Mouse (Mus musculus) heart, embryonic 11.5 days (tissue): ENCODE results near the gene Usp29. TPM values are rescaled to one million over a fixed set of nuclear protein-coding genes. Genes with fewer than 3 reads are reported as not detected.
A peak's percentile ranks its signal among the peaks of the same experiment; 100 is the strongest.

Source experiments
- ATAC-seq: fragments of 200-750 bp; cut with Nextera tagmentation; replicated peaks from 2 replicates; pipeline ENCODE4 v1.8.0; 2017; ENCODE audit warnings: moderate library complexity; ENCODE audit not compliant: insufficient number of reproducible peaks, low FRiP score, low TSS enrichment
- H3K27ac ChIP-seq: fragments of 300-500 bp; sonication (generic); 2 replicates; pipeline ENCODE4 v1.5.1; 2014; ENCODE audit warnings: mild to moderate bottlenecking, low read depth, low read length
- H3K27me3 ChIP-seq: fragments of 300-500 bp; sonication (generic); 2 replicates; pipeline ENCODE4 v1.6.1; 2014; ENCODE audit warnings: mild to moderate bottlenecking, low read length, mixed read lengths; ENCODE audit not compliant: control insufficient read depth, insufficient read depth
- H3K36me3 ChIP-seq: fragments of 300-500 bp; sonication (generic); 2 replicates; pipeline ENCODE4 v1.6.1; 2014; ENCODE audit warnings: mild to moderate bottlenecking, low read length, moderate library complexity, mixed read lengths; ENCODE audit not compliant: control insufficient read depth, insufficient read depth
- H3K4me1 ChIP-seq: fragments of 300-500 bp; sonication (generic); 2 replicates; pipeline ENCODE4 v1.6.1; 2014; ENCODE audit warnings: low read length; ENCODE audit not compliant: control insufficient read depth, insufficient read depth
- H3K4me2 ChIP-seq: fragments of 300-500 bp; sonication (generic); 2 replicates; pipeline ENCODE4 v1.6.1; 2014; ENCODE audit warnings: mild to moderate bottlenecking, moderate library complexity
- H3K4me3 ChIP-seq: fragments of 300-500 bp; sonication (generic); 2 replicates; pipeline ENCODE4 v1.5.1; 2014; ENCODE audit warnings: low read depth, low read length
- H3K9ac ChIP-seq: fragments of 300-500 bp; sonication (generic); 2 replicates; pipeline ENCODE4 v1.6.1; 2014; ENCODE audit warnings: mild to moderate bottlenecking, low read depth, low read length, moderate library complexity
- H3K9me3 ChIP-seq: fragments of 300-500 bp; sonication (generic); replicated peaks from 2 replicates; pipeline ENCODE4 v1.6.1; 2016; ENCODE audit warnings: low read length; ENCODE audit not compliant: control insufficient read depth
- WGBS: fragments of 180-500 bp; shearing (Covaris S2); extraction: QIAGEN DNeasy Blood & Tissue Kit; methylation state at CpG from one replicate; pipeline ENCODE4 v1.1.7; 2014; ENCODE audit not compliant: insufficient replicate concordance; 5-methylcytosine and 5-hydroxymethylcytosine counted together
- polyA plus RNA-seq: library from polyadenylated mRNA; unstranded; fragments of >200 nt; fragmentation: Nextera tagmentation; extraction: Ambion mirVana; gene quantifications from 2 replicates; pipeline ENCODE4 v1.2.1, GENCODE M21; 2014

The Usp29 gene
- polyA plus RNA-seq, 1 experiment from 2014 or later, result 15.5 TPM

DNA sequence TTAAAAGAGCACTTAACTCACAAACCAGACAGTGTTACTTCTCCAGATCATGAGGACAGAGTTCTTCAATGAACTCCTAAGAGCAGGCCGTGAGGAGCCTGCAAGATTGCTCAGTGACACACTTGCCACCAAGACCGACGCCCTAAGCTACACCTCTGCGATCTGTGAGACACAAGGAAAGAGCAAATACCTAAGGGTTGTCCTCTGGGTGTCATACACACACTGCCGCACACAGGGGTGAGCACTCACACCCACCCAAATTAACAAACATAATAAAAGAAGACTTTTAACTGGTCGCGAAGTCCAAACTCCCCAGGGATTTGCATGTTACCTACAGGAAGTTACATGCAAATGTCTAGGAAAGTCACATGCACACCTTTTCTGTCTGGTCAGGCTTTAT lies 170.3 kb downstream of the Usp29 start:
- no peaks in the 10 kb centered on the region for H3K4me1 ChIP-seq
- H3K36me3 ChIP-seq, result no peaks in the 10 kb centered on the region
- ATAC-seq, result no peak
- no peak overlapping the region for H3K27ac ChIP-seq
- no peak overlapping the region for H3K4me3 ChIP-seq
- WGBS, result 91% methylated on average over 7 of the region's 7 CpGs
- H3K9ac ChIP-seq, result no peak overlapping the region
- H3K9me3 ChIP-seq, result no peaks in the 10 kb centered on the region
- no peaks in the 10 kb centered on the region for H3K27me3 ChIP-seq
- no peak overlapping the region for H3K4me2 ChIP-seq

GRCm38 (mm10) chr7:6903489-6903888 lies 173.1 kb downstream of the Usp29 start:
- Histone ChIP-seq H3K27ac (no peak overlapping the region), H3K36me3 (no peaks in the 10 kb centered on the region), H3K9ac (no peak overlapping the region), H3K4me1 (no peaks in the 10 kb centered on the region), H3K4me3 (no peak overlapping the region), H3K9me3 (no peaks in the 10 kb centered on the region), H3K4me2 (no peak overlapping the region), H3K27me3 (no peaks in the 10 kb centered on the region)
- no peak for ATAC-seq
- WGBS, result 76% methylated on average over 8 of the region's 8 CpGs

DNA sequence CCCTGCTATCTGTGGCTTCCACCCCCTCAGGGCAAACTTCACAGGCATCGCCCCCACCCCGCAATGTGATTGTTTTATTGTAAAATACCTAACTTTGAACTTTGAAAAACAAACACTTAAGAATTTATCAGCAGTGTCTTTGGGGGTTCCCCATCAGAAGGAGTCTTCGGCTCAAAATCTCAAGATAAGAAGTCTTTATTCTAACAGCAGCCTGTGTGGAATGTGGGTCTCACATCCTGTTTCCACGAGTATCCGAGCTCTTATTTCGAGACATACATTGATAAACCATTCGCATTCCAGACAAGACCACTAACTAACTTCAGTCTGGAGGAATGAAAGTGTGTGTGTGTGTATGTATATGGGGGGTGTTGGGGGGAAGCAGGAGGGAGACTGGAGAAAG lies 180.1 kb downstream of the Usp29 start:
- no peaks in the 10 kb centered on the region for H3K27me3 ChIP-seq
- H3K4me1 ChIP-seq, result peaks cover 27% of the 10 kb centered on the region
- H3K4me3 ChIP-seq, result no peak overlapping the region
- H3K36me3 ChIP-seq, result no peaks in the 10 kb centered on the region
- 5% methylated on average over 7 of the region's 7 CpGs for WGBS
- H3K9ac ChIP-seq, result no peak overlapping the region
- no peaks in the 10 kb centered on the region for H3K9me3 ChIP-seq
- peak overlapping the region; percentile 12; the same call in 1 of the 2 replicates for H3K4me2 ChIP-seq
- peak overlapping the region; percentile 82 for H3K27ac ChIP-seq
- no peak for ATAC-seq

- Histone ChIP-seq H3K9ac (no peak overlapping the region), H3K36me3 (no peaks in the 10 kb centered on the region), H3K4me1 (peaks cover 30% of the 10 kb centered on the region), H3K9me3 (no peaks in the 10 kb centered on the region), H3K27me3 (no peaks in the 10 kb centered on the region), H3K4me3 (no peak overlapping the region), H3K27ac (peak overlapping the region; percentile 82), H3K4me2 (no peak overlapping the region)
- ATAC-seq, result 0 out of 2 replicates have a peak, but pooled peaks have one; percentile 11
- WGBS, result 48% methylated on average over 5 of the region's 5 CpGs
These were observed 181.4 kb downstream of the Usp29 start for GRCm38 (mm10) chr7:6911731-6912130.

DNA sequence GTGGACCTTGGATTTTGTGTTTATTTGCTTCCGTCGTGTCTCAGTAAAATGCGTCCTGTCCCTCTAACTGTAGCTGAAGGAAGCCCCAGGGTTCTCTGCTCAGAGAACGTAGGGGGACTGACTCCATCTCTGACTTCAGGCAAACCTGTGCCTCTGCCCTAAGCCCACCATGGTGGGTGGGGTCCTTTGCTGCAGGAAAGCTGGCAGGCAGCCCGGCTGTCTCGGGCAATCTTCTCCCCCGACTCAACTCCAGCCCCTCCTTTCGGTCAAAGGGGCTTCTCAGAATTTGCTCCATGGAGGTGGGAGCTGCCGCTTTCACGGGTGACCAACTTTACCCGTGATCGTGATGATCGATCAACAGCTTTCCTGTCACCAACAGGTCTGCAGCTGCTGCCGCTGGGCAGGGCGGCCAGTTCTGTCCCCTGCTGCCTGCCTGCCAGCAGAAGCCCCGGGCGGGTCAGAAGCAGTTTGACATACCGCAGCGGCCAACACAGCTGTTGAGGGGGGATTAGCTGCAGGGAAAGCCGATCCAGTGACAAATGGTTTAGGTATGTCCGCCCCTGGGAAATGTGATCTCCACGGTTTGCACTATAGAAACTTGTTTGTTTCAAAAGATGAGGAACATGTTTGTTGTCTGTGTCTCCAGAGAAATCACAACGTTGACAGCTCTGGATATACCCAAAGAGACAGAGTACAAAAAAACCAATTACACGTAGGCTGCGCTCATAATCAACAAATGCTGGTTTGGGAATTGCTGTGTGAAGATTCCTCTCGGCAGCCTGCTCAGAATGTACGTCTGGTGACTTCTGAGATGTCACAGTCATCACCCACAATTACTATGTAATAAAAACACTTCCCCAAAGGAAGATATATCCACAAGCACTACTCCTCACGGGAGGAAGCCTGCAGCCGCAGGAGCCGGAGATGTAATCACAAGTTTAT lies 183.3 kb downstream of the Usp29 start:
- Histone ChIP-seq H3K27me3 (no peaks in the 10 kb centered on the region), H3K9me3 (no peaks in the 10 kb centered on the region), H3K4me3 (peak overlapping the region; percentile 43), H3K27ac (peak overlapping the region; percentile 86), H3K36me3 (no peaks in the 10 kb centered on the region), H3K4me2 (peak overlapping the region; percentile 73), H3K4me1 (peaks cover 41% of the 10 kb centered on the region), H3K9ac (peak overlapping the region; percentile 78)
- peak; percentile 74 for ATAC-seq
- WGBS, result 8% methylated on average over 30 of the region's 30 CpGs

GRCm38 (mm10) chr7:6917126-6917525 lies 186.7 kb downstream of the Usp29 start:
- no peaks in the 10 kb centered on the region for H3K9me3 ChIP-seq
- peak overlapping the region; percentile 24; the same call in 1 of the 2 replicates for H3K27ac ChIP-seq
- H3K9ac ChIP-seq, result no peak overlapping the region
- ATAC-seq, result no peak
- WGBS, result 54% methylated on average over 5 of the region's 5 CpGs
- no peak overlapping the region for H3K4me2 ChIP-seq
- no peak overlapping the region for H3K4me3 ChIP-seq
- peaks cover 21% of the 10 kb centered on the region for H3K4me1 ChIP-seq
- no peaks in the 10 kb centered on the region for H3K27me3 ChIP-seq
- no peaks in the 10 kb centered on the region for H3K36me3 ChIP-seq

- WGBS, result 13% methylated on average over 10 of the region's 10 CpGs
These were observed 187.9 kb downstream of the Usp29 start for GRCm38 (mm10) chr7:6918267-6918666.

GRCm38 (mm10) chr7:6919131-6919870 lies 188.9 kb downstream of the Usp29 start:
- ATAC-seq, result 0 out of 2 replicates have a peak, but pooled peaks have one; percentile 36
- Histone ChIP-seq H3K9ac (no peak overlapping the region), H3K4me2 (no peak overlapping the region), H3K4me3 (no peak overlapping the region), H3K27ac (no peak overlapping the region), H3K27me3 (no peaks in the 10 kb centered on the region), H3K9me3 (no peaks in the 10 kb centered on the region), H3K36me3 (no peaks in the 10 kb centered on the region), H3K4me1 (peaks cover 13% of the 10 kb centered on the region)
- 82% methylated on average over 1 of the region's 1 CpGs for WGBS

More at GRCm38 (mm10) chr7:6918267-6918666, 187.9 kb downstream of the Usp29 start:
- H3K4me1 ChIP-seq, result peaks cover 15% of the 10 kb centered on the region
- H3K27ac ChIP-seq, result peak overlapping the region; percentile 24; the same call in 1 of the 2 replicates
- no peaks in the 10 kb centered on the region for H3K27me3 ChIP-seq
- no peak overlapping the region for H3K9ac ChIP-seq
- H3K4me3 ChIP-seq, result no peak overlapping the region
- H3K36me3 ChIP-seq, result no peaks in the 10 kb centered on the region
- H3K4me2 ChIP-seq, result no peak overlapping the region; the same call in 1 of the 2 replicates
- 0 out of 2 replicates have a peak, but pooled peaks have one; percentile 19 for ATAC-seq
- H3K9me3 ChIP-seq, result no peaks in the 10 kb centered on the region
